Mouse (Mus musculus): ENCODE measurements at regions not wholly inside any gene's neighbourhood (a gene's known extent, or its start where the extent isn't known, plus 50 kb on each side); places are given as distances from the start of the nearest gene placed in this dataset.
A peak's percentile ranks its signal among the peaks of the same experiment; 100 is the strongest.

GRCm38 (mm10) chr13:26325066-26325465 is 444.9 kb downstream of the Hdgfl1 start:
- H3K9ac ChIP-seq (replicated peaks; ENCODE audit: low read depth, low read length) = no peak overlapping the region
- H3K27me3 ChIP-seq (ENCODE audit: control insufficient read depth, insufficient read depth, low read length) = no peaks in the 10 kb centered on the region
- H3K36me3 ChIP-seq (ENCODE audit: control insufficient read depth, insufficient read depth, low read length) = no peaks in the 10 kb centered on the region
- H3K4me3 ChIP-seq (ENCODE audit: low read depth, low read length) = no peak overlapping the region
- no peak overlapping the region for H3K27ac ChIP-seq (ENCODE audit: low read depth, low read length)
- ATAC-seq (ENCODE audit: low read depth) = no peak
- no peaks in the 10 kb centered on the region for H3K4me1 ChIP-seq (ENCODE audit: control insufficient read depth, insufficient read depth, low read length)
- H3K4me2 ChIP-seq (ENCODE audit: low read depth, low read length) = no peak overlapping the region
- H3K9me3 ChIP-seq (ENCODE audit: control insufficient read depth, low read length) = no peaks in the 10 kb centered on the region
- 91% methylated on average over 3 of the region's 3 CpGs for WGBS

- 83% methylated on average over 6 of the region's 6 CpGs for WGBS
- H3K36me3 ChIP-seq (ENCODE audit: control insufficient read depth, insufficient read depth, low read length) = no peaks in the 10 kb centered on the region
- no peak for ATAC-seq (ENCODE audit: low read depth)
- no peaks in the 10 kb centered on the region for H3K9me3 ChIP-seq (ENCODE audit: control insufficient read depth, low read length)
- no peaks in the 10 kb centered on the region for H3K27me3 ChIP-seq (ENCODE audit: control insufficient read depth, insufficient read depth, low read length)
- H3K4me1 ChIP-seq (ENCODE audit: control insufficient read depth, insufficient read depth, low read length) = no peaks in the 10 kb centered on the region
- no peak overlapping the region for H3K4me2 ChIP-seq (ENCODE audit: low read depth, low read length)
- no peak overlapping the region for H3K4me3 ChIP-seq (ENCODE audit: low read depth, low read length)
- no peak overlapping the region for H3K9ac ChIP-seq (replicated peaks; ENCODE audit: low read depth, low read length)
- no peak overlapping the region for H3K27ac ChIP-seq (ENCODE audit: low read depth, low read length)
Measured at GRCm38 (mm10) chr13:26324633-26325032, 445.3 kb downstream of the Hdgfl1 start.

GRCm38 (mm10) chr13:26318557-26318956 is 451.4 kb downstream of the Hdgfl1 start:
- Histone ChIP-seq H3K4me1 (ENCODE audit: control insufficient read depth, insufficient read depth, low read length) (no peaks in the 10 kb centered on the region), H3K4me2 (ENCODE audit: low read depth, low read length) (no peak overlapping the region), H3K36me3 (ENCODE audit: control insufficient read depth, insufficient read depth, low read length) (no peaks in the 10 kb centered on the region), H3K27ac (ENCODE audit: low read depth, low read length) (no peak overlapping the region), H3K9me3 (ENCODE audit: control insufficient read depth, low read length) (no peaks in the 10 kb centered on the region), H3K4me3 (ENCODE audit: low read depth, low read length) (no peak overlapping the region), H3K27me3 (ENCODE audit: control insufficient read depth, insufficient read depth, low read length) (no peaks in the 10 kb centered on the region), H3K9ac (replicated peaks; ENCODE audit: low read depth, low read length) (no peak overlapping the region)
- no peak; the same call in 1 of the 2 replicates for ATAC-seq (ENCODE audit: low read depth)
- 57% methylated on average over 5 of the region's 5 CpGs for WGBS

DNA sequence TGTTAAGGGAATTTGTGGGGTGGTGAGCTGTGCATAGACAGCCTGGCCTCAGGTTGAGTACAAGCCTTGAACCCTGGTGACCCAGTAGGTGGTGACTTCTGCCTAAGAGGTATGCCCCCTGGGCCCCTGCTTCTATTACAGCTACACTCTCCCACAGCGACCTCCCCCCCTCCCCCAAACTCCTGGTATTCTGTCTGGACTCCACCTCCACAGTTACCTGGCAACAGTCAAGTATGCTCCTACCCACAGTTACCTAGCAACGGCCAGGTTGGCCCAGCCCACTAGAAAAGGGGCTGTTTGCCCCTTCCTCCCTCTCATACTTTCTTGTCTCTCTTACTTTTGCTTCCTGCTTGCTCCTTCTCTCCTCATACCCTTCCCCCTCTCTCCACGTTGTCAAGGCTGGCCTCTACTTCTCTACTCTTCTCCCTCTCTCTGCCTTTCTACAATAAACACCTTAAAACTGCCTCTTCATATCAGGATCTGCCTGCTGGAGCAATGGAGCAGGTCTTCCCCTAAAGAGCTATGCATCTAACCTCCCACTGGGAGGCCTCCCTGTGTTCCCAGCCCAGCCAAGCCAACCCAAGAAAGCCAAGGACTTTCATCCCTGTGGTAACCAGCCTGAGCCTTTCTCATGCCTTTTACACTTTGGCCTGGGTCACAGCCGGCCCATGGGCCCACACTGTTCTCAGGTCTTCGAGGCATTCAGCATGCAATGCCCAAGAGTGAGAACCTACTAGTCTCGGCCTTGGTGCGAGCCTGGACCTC is 457.5 kb downstream of the Hdgfl1 start:
- Histone ChIP-seq H3K27me3 (ENCODE audit: control insufficient read depth, insufficient read depth, low read length) (no peaks in the 10 kb centered on the region), H3K9ac (replicated peaks; ENCODE audit: low read depth, low read length) (no peak overlapping the region), H3K9me3 (ENCODE audit: control insufficient read depth, low read length) (no peaks in the 10 kb centered on the region), H3K4me2 (ENCODE audit: low read depth, low read length) (no peak overlapping the region), H3K4me3 (ENCODE audit: low read depth, low read length) (no peak overlapping the region), H3K27ac (ENCODE audit: low read depth, low read length) (no peak overlapping the region), H3K36me3 (ENCODE audit: control insufficient read depth, insufficient read depth, low read length) (no peaks in the 10 kb centered on the region), H3K4me1 (ENCODE audit: control insufficient read depth, insufficient read depth, low read length) (no peaks in the 10 kb centered on the region)
- 58% methylated on average over 7 of the region's 7 CpGs for WGBS
- no peak for ATAC-seq (ENCODE audit: low read depth)

GRCm38 (mm10) chr13:26284073-26284444 is 485.9 kb downstream of the Hdgfl1 start:
- Histone ChIP-seq H3K4me1 (ENCODE audit: control insufficient read depth, insufficient read depth, low read length) (no peaks in the 10 kb centered on the region), H3K4me2 (ENCODE audit: low read depth, low read length) (no peak overlapping the region), H3K36me3 (ENCODE audit: control insufficient read depth, insufficient read depth, low read length) (no peaks in the 10 kb centered on the region), H3K4me3 (ENCODE audit: low read depth, low read length) (no peak overlapping the region), H3K9ac (replicated peaks; ENCODE audit: low read depth, low read length) (no peak overlapping the region), H3K27ac (ENCODE audit: low read depth, low read length) (no peak overlapping the region), H3K27me3 (ENCODE audit: control insufficient read depth, insufficient read depth, low read length) (no peaks in the 10 kb centered on the region), H3K9me3 (ENCODE audit: control insufficient read depth, low read length) (no peaks in the 10 kb centered on the region)
- ATAC-seq (ENCODE audit: low read depth) = no peak
- 64% methylated on average over 3 of the region's 3 CpGs for WGBS

DNA sequence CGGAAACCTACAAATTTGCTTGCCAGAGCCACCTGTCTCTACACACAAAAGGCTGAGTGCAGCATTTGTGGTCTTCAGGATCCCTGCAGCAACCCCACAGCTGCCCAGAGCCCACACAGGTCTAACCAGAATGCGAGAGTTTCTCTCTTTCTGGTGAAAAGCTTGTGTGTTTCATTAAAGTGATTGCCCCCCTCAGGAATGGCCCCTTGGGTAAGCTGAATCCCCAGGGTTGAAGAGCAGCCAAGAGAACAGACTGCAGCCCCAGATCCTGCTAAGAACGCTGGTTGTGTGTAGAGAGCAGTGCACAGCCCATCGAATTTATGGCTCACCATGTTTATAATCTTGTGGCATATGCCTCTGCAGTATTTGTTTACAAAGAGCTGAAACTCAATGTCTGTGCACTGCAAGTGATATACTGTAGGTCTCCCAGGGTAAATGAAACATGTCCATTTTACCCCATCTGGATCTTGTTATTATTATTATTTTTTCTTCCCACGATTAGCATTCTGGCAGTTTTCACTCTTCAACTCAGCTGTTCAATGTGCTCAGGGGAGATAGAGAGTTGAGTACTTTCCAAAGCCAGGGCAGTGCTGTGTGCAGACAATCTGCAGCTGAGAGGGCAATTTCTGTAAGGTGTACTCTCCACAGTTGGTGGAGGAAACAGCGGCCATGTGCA is 486.4 kb downstream of the Hdgfl1 start:
- Histone ChIP-seq H3K4me2 (ENCODE audit: low read depth, low read length) (no peak overlapping the region), H3K9me3 (ENCODE audit: control insufficient read depth, low read length) (no peaks in the 10 kb centered on the region), H3K27ac (ENCODE audit: low read depth, low read length) (no peak overlapping the region), H3K4me1 (ENCODE audit: control insufficient read depth, insufficient read depth, low read length) (no peaks in the 10 kb centered on the region), H3K4me3 (ENCODE audit: low read depth, low read length) (no peak overlapping the region), H3K36me3 (ENCODE audit: control insufficient read depth, insufficient read depth, low read length) (no peaks in the 10 kb centered on the region), H3K27me3 (ENCODE audit: control insufficient read depth, insufficient read depth, low read length) (no peaks in the 10 kb centered on the region), H3K9ac (replicated peaks; ENCODE audit: low read depth, low read length) (no peak overlapping the region)
- WGBS = 55% methylated on average over 6 of the region's 6 CpGs
- ATAC-seq (ENCODE audit: low read depth) = peak; percentile 94

GRCm38 (mm10) chr13:26282291-26282690 is 487.7 kb downstream of the Hdgfl1 start:
- 82% methylated on average over 3 of the region's 3 CpGs for WGBS
- H3K36me3 ChIP-seq (ENCODE audit: control insufficient read depth, insufficient read depth, low read length) = no peaks in the 10 kb centered on the region
- H3K27me3 ChIP-seq (ENCODE audit: control insufficient read depth, insufficient read depth, low read length) = no peaks in the 10 kb centered on the region
- H3K9ac ChIP-seq (replicated peaks; ENCODE audit: low read depth, low read length) = no peak overlapping the region
- ATAC-seq (ENCODE audit: low read depth) = no peak
- H3K4me3 ChIP-seq (ENCODE audit: low read depth, low read length) = no peak overlapping the region
- H3K9me3 ChIP-seq (ENCODE audit: control insufficient read depth, low read length) = no peaks in the 10 kb centered on the region
- no peaks in the 10 kb centered on the region for H3K4me1 ChIP-seq (ENCODE audit: control insufficient read depth, insufficient read depth, low read length)
- H3K4me2 ChIP-seq (ENCODE audit: low read depth, low read length) = no peak overlapping the region
- H3K27ac ChIP-seq (ENCODE audit: low read depth, low read length) = no peak overlapping the region

GRCm38 (mm10) chr13:26272850-26273249 is 497.1 kb downstream of the Hdgfl1 start:
- H3K9me3 ChIP-seq (ENCODE audit: control insufficient read depth, low read length) = no peaks in the 10 kb centered on the region
- no peak overlapping the region for H3K9ac ChIP-seq (replicated peaks; ENCODE audit: low read depth, low read length)
- 95% methylated on average over 3 of the region's 3 CpGs for WGBS
- H3K4me3 ChIP-seq (ENCODE audit: low read depth, low read length) = no peak overlapping the region
- H3K4me2 ChIP-seq (ENCODE audit: low read depth, low read length) = no peak overlapping the region
- H3K27ac ChIP-seq (ENCODE audit: low read depth, low read length) = no peak overlapping the region
- no peak for ATAC-seq (ENCODE audit: low read depth)
- no peaks in the 10 kb centered on the region for H3K36me3 ChIP-seq (ENCODE audit: control insufficient read depth, insufficient read depth, low read length)
- H3K4me1 ChIP-seq (ENCODE audit: control insufficient read depth, insufficient read depth, low read length) = no peaks in the 10 kb centered on the region
- H3K27me3 ChIP-seq (ENCODE audit: control insufficient read depth, insufficient read depth, low read length) = no peaks in the 10 kb centered on the region

DNA sequence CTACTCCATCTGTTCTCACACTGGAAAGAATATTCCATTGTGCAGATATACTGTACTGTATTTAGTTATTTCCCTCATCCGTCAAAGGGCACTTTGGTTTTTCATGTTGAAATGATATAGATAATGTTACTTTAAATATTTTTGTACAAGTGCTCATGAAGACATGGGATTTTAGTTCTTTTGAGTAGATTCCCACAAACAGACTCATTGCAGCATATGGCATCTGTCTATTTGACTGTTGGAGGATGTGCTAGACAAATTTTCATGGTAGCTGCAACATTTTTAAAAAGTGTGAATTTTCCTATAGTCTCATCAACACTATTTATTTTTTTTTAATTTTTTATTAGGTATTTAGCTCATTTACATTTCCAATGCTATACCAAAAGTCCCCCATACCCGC is 502.5 kb downstream of the Hdgfl1 start:
- no peak overlapping the region for H3K9ac ChIP-seq (replicated peaks; ENCODE audit: low read depth, low read length)
- no peaks in the 10 kb centered on the region for H3K27me3 ChIP-seq (ENCODE audit: control insufficient read depth, insufficient read depth, low read length)
- 95% methylated on average over 2 of the region's 2 CpGs for WGBS
- H3K9me3 ChIP-seq (ENCODE audit: control insufficient read depth, low read length) = no peaks in the 10 kb centered on the region
- H3K4me2 ChIP-seq (ENCODE audit: low read depth, low read length) = no peak overlapping the region
- no peaks in the 10 kb centered on the region for H3K4me1 ChIP-seq (ENCODE audit: control insufficient read depth, insufficient read depth, low read length)
- H3K36me3 ChIP-seq (ENCODE audit: control insufficient read depth, insufficient read depth, low read length) = no peaks in the 10 kb centered on the region
- ATAC-seq (ENCODE audit: low read depth) = no peak
- no peak overlapping the region for H3K27ac ChIP-seq (ENCODE audit: low read depth, low read length)
- no peak overlapping the region for H3K4me3 ChIP-seq (ENCODE audit: low read depth, low read length)
